Mouse (Mus musculus) heart, adult 9 months (tissue): ENCODE data around the gene Hacd3.

ENCODE experiments used
- DNase-seq, 2 experiments: peaks; one replicate each; pipeline ENCODE4 v3.0.0; 2022; ENCODE audit warnings: low spot score in 2 of 2

Gene Hacd3

GRCm38 (mm10) chr9:64951161-64951657, 70.3 kb downstream of the Hacd3 start, which contains the start of gene Slc24a1:
TSS of gene Slc24a1 (minus strand) at chr9:64951607.
- DNase-seq = no peak

DNA sequence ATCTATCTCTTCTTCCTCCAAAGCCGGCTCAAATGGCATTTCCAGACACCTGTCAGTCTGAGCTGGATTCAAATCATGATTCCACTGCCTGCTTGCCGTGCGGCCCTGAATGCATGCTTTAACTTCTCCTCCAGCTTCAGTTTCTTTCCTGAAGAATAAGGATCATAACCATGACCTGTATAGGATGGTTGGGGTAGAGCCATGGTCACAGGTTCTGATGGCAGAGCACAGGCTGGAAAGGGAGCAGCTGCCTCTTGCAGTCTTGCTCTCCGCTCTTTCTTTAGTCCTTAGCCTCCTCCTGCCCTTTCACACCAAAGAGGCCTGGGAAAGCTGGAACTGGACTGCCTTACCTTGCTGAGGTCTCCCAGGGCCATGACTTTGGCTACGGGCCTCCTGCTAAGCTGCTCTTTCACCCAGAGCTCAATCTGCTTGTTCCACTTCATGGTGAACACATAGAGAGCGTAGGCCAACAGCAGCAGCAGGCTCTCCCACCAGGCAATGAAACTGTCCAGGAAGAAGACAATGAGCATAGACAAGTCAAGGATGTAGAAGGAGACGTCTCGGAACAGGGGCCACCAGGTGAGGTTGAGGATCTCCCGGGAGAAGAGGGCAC, 73.9 kb downstream of the Hacd3 start:
- no peak for DNase-seq

- DNase-seq = no peak
Measured at GRCm38 (mm10) chr9:64943997-64944396, 77.5 kb downstream of the Hacd3 start.

DNA sequence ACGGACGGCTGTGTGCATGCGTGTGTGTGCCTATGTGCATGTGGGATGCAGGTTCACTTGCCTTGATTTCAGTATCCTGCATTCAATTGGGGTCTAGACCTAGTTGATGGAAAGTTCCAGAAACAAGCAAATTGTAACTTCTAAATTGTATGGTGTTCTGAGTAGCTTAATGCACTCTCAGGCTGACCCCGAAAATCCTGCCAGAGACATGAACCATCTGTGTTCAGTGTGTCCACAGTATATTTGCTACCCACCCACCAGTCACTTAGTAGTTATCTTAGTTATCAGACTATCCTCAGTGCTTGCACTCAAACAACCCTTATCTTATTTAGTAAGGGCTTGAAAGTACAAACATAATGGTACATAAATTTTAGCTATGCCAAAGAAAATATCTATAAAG, 79.8 kb downstream of the Hacd3 start:
- no peak for DNase-seq

DNA sequence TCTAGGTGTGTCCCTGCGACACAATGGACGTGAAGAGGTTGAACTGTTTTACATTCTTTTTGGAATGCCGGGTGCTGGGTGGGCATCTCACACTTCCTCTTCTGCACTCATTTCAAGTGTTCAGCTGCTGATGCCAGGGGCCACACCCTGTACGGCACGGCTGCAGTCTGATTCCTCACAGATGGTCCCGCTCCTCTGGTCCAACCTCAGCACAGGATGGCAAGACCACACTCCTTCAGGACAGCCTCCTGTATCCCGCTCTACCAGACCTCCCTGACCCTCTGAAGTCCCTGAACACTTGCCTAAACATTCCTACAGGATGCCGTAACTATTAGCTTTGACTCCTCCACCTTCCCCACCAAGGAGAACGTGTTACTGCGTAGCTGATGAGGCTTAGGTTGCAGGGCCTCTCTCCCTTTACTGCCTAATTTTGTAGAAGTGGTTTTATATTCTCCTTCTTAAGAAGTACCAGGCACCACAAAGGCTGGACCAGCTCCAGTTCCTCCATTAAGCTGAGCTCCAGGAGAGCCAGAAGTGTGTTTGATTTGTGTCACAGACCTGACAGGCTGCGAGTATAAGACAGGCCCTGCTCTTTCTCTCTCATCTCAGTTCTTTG, 80.7 kb downstream of the Hacd3 start:
- no peak for DNase-seq

DNA sequence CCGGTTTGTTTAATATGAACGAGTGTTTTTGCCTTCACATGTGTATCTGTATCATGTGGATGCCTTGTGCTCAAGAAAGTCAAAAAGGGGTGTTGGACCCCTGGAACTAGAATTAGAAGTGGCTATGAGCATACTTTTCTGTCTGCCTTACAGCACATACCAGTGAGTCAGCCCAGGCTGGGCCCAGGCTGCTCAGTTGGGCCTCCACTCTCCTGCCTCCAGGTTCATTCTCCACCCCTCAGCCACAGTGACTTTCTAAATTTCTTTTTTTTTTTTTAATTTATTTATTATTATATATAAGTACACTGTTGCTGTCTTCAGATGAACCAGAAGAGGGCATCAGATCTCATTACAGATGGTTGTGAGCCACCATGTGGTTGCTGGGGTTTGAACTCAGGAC, 81.7 kb downstream of the Hacd3 start:
- DNase-seq = no peak

GRCm38 (mm10) chr9:64939281-64939680, 82.2 kb downstream of the Hacd3 start:
- DNase-seq = no peak

DNA sequence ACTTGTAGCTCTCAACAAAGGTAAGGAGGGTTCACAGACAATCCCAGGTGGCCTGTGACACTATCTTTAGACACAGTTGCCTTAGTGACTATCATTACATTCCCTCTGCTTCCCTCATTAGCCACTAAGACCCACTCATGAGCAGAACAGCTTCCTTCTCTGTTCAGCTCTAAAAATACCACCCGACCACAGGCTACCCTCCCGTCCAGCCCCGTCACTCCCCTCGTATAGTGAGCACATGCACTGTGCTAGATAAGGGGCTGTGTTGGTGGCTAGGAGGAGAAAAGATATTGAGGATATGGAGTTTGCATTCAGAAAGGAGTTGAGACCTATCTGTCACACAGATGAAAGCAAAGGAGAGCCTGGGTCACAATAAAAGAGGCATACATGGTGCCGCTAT, 83.0 kb downstream of the Hacd3 start:
- no peak for DNase-seq

DNA sequence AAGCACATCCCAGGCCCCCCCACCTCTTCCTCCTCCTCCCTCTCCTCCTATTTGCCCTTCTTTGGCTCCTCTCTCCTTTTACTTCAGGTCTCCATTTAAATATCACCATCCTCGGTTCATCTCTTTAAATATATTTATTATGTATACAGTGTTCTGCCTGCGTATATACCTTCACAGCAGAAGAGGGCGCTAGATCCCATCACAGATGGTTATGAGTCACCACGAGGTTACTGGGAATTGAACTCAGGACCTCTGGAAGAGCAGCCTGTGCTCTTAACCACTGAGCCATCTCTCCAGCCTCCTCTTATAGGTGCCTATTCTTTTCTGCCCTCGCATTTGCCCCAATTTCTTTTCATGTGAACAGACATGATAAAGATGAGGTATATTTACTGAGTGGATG, 84.0 kb downstream of the Hacd3 start:
- no peak for DNase-seq
